Comparison of ENCODE assay signal across 17 mouse cellular contexts in genomic region chr7:101253071-101253470, GRCm38 (mm10).
"Had no signal": no experiment of that assay in that cellular context is flagged by ENCODE, and none has a peak within 500 bp of the region (broad histone marks: within the 10 kb centered on the region; RNA-seq: fewer than 3 reads in every experiment).

No protein-coding gene starts in this region.

- H3K27ac ChIP-seq: liver, embryonic 13.5 days; liver, embryonic 15.5 days; lung, embryonic 15.5 days; macrophage; midbrain, embryonic 13.5 days; midbrain, embryonic 15.5 days; neural tube, embryonic 12.5 days had no signal

- ATAC-seq: liver, postnatal 0 days; lung, postnatal 0 days; midbrain, embryonic 13.5 days; midbrain, embryonic 15.5 days had no signal

- H3K4me3 ChIP-seq: liver, embryonic 13.5 days; liver, embryonic 15.5 days; lung, embryonic 15.5 days; megakaryocyte, embryonic 14.5 days; midbrain, embryonic 13.5 days; midbrain, embryonic 15.5 days; neural tube, embryonic 12.5 days had no signal

- DNase-seq: liver, embryonic 13.5 days; liver, postnatal 0 days; lung, adult 2 months; lung, postnatal 14 days; lung, postnatal 36 days; right cerebral cortex, postnatal 14 days; thymus, adult 18-20 months; thymus, postnatal 14 days; thymus, postnatal 36 days had no signal

- H3K27me3 ChIP-seq: liver, embryonic 13.5 days; liver, embryonic 15.5 days; lung, embryonic 15.5 days; megakaryocyte, embryonic 14.5 days; midbrain, embryonic 13.5 days; midbrain, embryonic 15.5 days; neural tube, embryonic 12.5 days had no signal

- H3K4me1 ChIP-seq: liver, embryonic 13.5 days; liver, embryonic 15.5 days; lung, embryonic 15.5 days; midbrain, embryonic 13.5 days; midbrain, embryonic 15.5 days; neural tube, embryonic 12.5 days had no signal
